Comparison of ENCODE assay signal across 7 mouse cellular contexts in genomic region chr6:116264018-116264651, GRCm38 (mm10). TPM values are rescaled to one million over a fixed set of nuclear protein-coding genes. Genes with fewer than 3 reads are reported as not detected.
DNase-seq lines count a peak whose midpoint lies in the region; ATAC-seq lines count a peak whose summit lies in the region.

Zfand4 (plus strand) TSS chr6:116264222.

- under 1% methylated on average over 65 of the region's 67 CpGs for WGBS in intestine, embryonic 16.5 days
- under 1% methylated on average over 60 of the region's 67 CpGs for WGBS in midbrain, embryonic 11.5 days

- H3K36me3 ChIP-seq in intestine, embryonic 16.5 days (ENCODE audit: control insufficient read depth, insufficient read depth, low read length) = peaks cover 4% of the 10 kb centered on the region
- H3K36me3 ChIP-seq in midbrain, embryonic 11.5 days (ENCODE audit: control insufficient read depth, insufficient read depth, low read length) = no peaks in the 10 kb centered on the region

- H3K27ac ChIP-seq in intestine, embryonic 16.5 days (ENCODE audit: low read length) = peak within 1 kb of the TSS; percentile 24; the same call in 1 of the 2 replicates
- H3K27ac ChIP-seq in midbrain, embryonic 11.5 days (ENCODE audit: low read depth, low read length) = peak within 1 kb of the TSS; percentile 71

- no peaks in the 10 kb centered on the region for H3K9me3 ChIP-seq in intestine, embryonic 16.5 days (ENCODE audit: control insufficient read depth, low read length)
- no peaks in the 10 kb centered on the region for H3K9me3 ChIP-seq in midbrain, embryonic 11.5 days (ENCODE audit: control insufficient read depth, low read length)

- peak within 1 kb of the TSS; percentile 69 for H3K4me3 ChIP-seq in intestine, embryonic 16.5 days (ENCODE audit: low read length)
- H3K4me3 ChIP-seq in midbrain, embryonic 11.5 days (ENCODE audit: low read depth, low read length) = peak within 1 kb of the TSS; percentile 60

- intact Hi-C loops in gastrocnemius, postnatal 36 days (cut with DNase I) = no loop called here
- intact Hi-C loops in left cerebral cortex, postnatal 36 days (cut with DNase I) = loop anchor here (5.0 kb wide), 1 partner anchor 73 kb away; the partner anchor contains the start of gene March8

- no peaks in the 10 kb centered on the region for H3K27me3 ChIP-seq in intestine, embryonic 16.5 days (replicated peaks; ENCODE audit: control insufficient read depth, insufficient read depth, low read length)
- H3K27me3 ChIP-seq in midbrain, embryonic 11.5 days (ENCODE audit: control insufficient read depth, insufficient read depth, low read length) = no peaks in the 10 kb centered on the region

- peak within 1 kb of the TSS; percentile 85 for H3K4me2 ChIP-seq in intestine, embryonic 16.5 days (ENCODE audit: low read depth, low read length)
- peak within 1 kb of the TSS; percentile 61 for H3K4me2 ChIP-seq in midbrain, embryonic 11.5 days

- H3K4me1 ChIP-seq in intestine, embryonic 16.5 days (ENCODE audit: control insufficient read depth, insufficient read depth, low read length) = no peaks in the 10 kb centered on the region
- peaks cover 17% of the 10 kb centered on the region for H3K4me1 ChIP-seq in midbrain, embryonic 11.5 days (ENCODE audit: control insufficient read depth, insufficient read depth, low read length)

- peak; percentile 99 for ATAC-seq in intestine, embryonic 16.5 days
- ATAC-seq in midbrain, embryonic 11.5 days (ENCODE audit: low FRiP score) = peak; percentile 95

- DNase-seq in adrenal gland, adult 18-20 months (ENCODE audit: low spot score in 2 of 2) = peak; percentile 92 to 94
- DNase-seq in embryo, embryonic 11 days = peak; percentile 98
- peak; percentile 82 to 86 for DNase-seq in gastrocnemius, postnatal 36 days
- peak; percentile 87 to 90 for DNase-seq in left cerebral cortex, postnatal 36 days (ENCODE audit: low spot score in 2 of 2)
- DNase-seq in midbrain, embryonic 11.5 days (ENCODE audit: low spot score, missing footprints) = peak; percentile 99
- DNase-seq in skeletal muscle tissue, adult 2 months (ENCODE audit: low read depth, low spot score) = peak; percentile 67

- H3K9ac ChIP-seq in intestine, embryonic 16.5 days (ENCODE audit: low read depth, low read length) = peak within 1 kb of the TSS; percentile 76
- peak within 1 kb of the TSS; percentile 80 for H3K9ac ChIP-seq in midbrain, embryonic 11.5 days (ENCODE audit: low read length)

RNA-seq across cellular contexts. Expression of gene Zfand4, which starts in this region (rescaled TPM):
- under 1 TPM; 0.58 to 0.76 TPM for total RNA-seq in adrenal gland, adult 18-20 months (2021)
- under 1 TPM; 0.51 to 0.86 TPM for total RNA-seq in gastrocnemius, postnatal 36 days (2021)
- polyA plus RNA-seq in intestine, embryonic 16.5 days (2015; fragmentation: Nextera tagmentation; extraction: Ambion mirVana) = 2.7 and 3.2 TPM in 2 replicates
- total RNA-seq in left cerebral cortex, postnatal 36 days (2021) = 10 to 100 TPM in 1 of 2 experiments, 1 to 10 TPM in 1; 8.3 to 10.8 TPM
- 13.3 and 14.3 TPM in 2 replicates for polyA plus RNA-seq in midbrain, embryonic 11.5 days (2014; fragmentation: Nextera tagmentation; extraction: Ambion mirVana)

Comparison
In these comparisons a context has a peak if more than half of its experiments do, and no peak if none do; other contexts are left out.
1. Peak in every context shown above with its lines: DNase-seq, ATAC-seq, H3K4me3 ChIP-seq and H3K27ac ChIP-seq.
2. RNA of gene Zfand4 (total RNA-seq): 8.3 to 10.8 TPM in left cerebral cortex, postnatal 36 days; 0.51 to 0.86 TPM in gastrocnemius, postnatal 36 days and 0.58 to 0.76 TPM in adrenal gland, adult 18-20 months; every median in the first group is over 4 times any median in the second.
3. Peak in DNase-seq in adrenal gland, adult 18-20 months; RNA of the gene not detected or under 1 TPM.
4. Peak in DNase-seq in gastrocnemius, postnatal 36 days; RNA of the gene not detected or under 1 TPM.